Mouse (Mus musculus): Measurements from ENCODE around the gene Spdye4b. TPM values are rescaled to one million over a fixed set of nuclear protein-coding genes. Genes with fewer than 3 reads are reported as not detected.
"Not testable (repeated sequence)": the region's sequence is repeated elsewhere in the genome, so short reads cannot be mapped to it uniquely, and the experiment has no call there.

Gene Spdye4b
- polyA plus RNA-seq, 1 experiment from 2014 or later: not detected

GRCm38 (mm10) chr5:143150044-143150443 lies 30.8 kb upstream of the Spdye4b start:
- H3K27me3 ChIP-seq (ENCODE audit: control insufficient read depth, insufficient read depth, low read length): no peaks in the 10 kb centered on the region
- 93% methylated on average over 2 of the region's 2 CpGs for WGBS
- no peaks in the 10 kb centered on the region for H3K4me1 ChIP-seq (ENCODE audit: control insufficient read depth, insufficient read depth, low read length)
- no peak overlapping the region for H3K27ac ChIP-seq (ENCODE audit: low read depth, low read length)
- H3K9me3 ChIP-seq (ENCODE audit: control insufficient read depth, low read length): no peaks in the 10 kb centered on the region
- H3K4me2 ChIP-seq (ENCODE audit: low read depth, low read length): no peak overlapping the region
- no peak overlapping the region for H3K9ac ChIP-seq (replicated peaks; ENCODE audit: low read depth, low read length)
- H3K4me3 ChIP-seq (ENCODE audit: low read depth, low read length): no peak overlapping the region
- H3K36me3 ChIP-seq (ENCODE audit: control insufficient read depth, insufficient read depth, low read length): no peaks in the 10 kb centered on the region
- no peak for ATAC-seq (ENCODE audit: low read depth)

GRCm38 (mm10) chr5:143153756-143154155 lies 27.1 kb upstream of the Spdye4b start:
- WGBS: 92% methylated on average over 10 of the region's 10 CpGs
- no peak for ATAC-seq (ENCODE audit: low read depth)
- no peaks in the 10 kb centered on the region for H3K36me3 ChIP-seq (ENCODE audit: control insufficient read depth, insufficient read depth, low read length)

GRCm38 (mm10) chr5:143155534-143155933 lies 25.3 kb upstream of the Spdye4b start:
- Histone ChIP-seq H3K4me3 (ENCODE audit: low read depth, low read length) (no peak overlapping the region), H3K4me2 (ENCODE audit: low read depth, low read length) (no peak overlapping the region), H3K4me1 (ENCODE audit: control insufficient read depth, insufficient read depth, low read length) (no peaks in the 10 kb centered on the region), H3K27me3 (ENCODE audit: control insufficient read depth, insufficient read depth, low read length) (peaks cover 5% of the 10 kb centered on the region), H3K27ac (ENCODE audit: low read depth, low read length) (no peak overlapping the region), H3K9me3 (ENCODE audit: control insufficient read depth, low read length) (no peaks in the 10 kb centered on the region), H3K36me3 (ENCODE audit: control insufficient read depth, insufficient read depth, low read length) (no peaks in the 10 kb centered on the region), H3K9ac (replicated peaks; ENCODE audit: low read depth, low read length) (no peak overlapping the region)
- ATAC-seq (ENCODE audit: low read depth): no peak
- 86% methylated on average over 3 of the region's 3 CpGs for WGBS

More at GRCm38 (mm10) chr5:143153756-143154155, 27.1 kb upstream of the Spdye4b start:
- no peaks in the 10 kb centered on the region for H3K4me1 ChIP-seq (ENCODE audit: control insufficient read depth, insufficient read depth, low read length)
- no peak overlapping the region for H3K27ac ChIP-seq (ENCODE audit: low read depth, low read length)
- H3K4me3 ChIP-seq (ENCODE audit: low read depth, low read length): no peak overlapping the region
- no peaks in the 10 kb centered on the region for H3K9me3 ChIP-seq (ENCODE audit: control insufficient read depth, low read length)
- H3K4me2 ChIP-seq (ENCODE audit: low read depth, low read length): no peak overlapping the region
- H3K9ac ChIP-seq (replicated peaks; ENCODE audit: low read depth, low read length): no peak overlapping the region
- peaks cover 5% of the 10 kb centered on the region for H3K27me3 ChIP-seq (ENCODE audit: control insufficient read depth, insufficient read depth, low read length)

GRCm38 (mm10) chr5:143165508-143166070 lies 15.2 kb upstream of the Spdye4b start:
- H3K27me3 ChIP-seq (ENCODE audit: control insufficient read depth, insufficient read depth, low read length): no peaks in the 10 kb centered on the region
- H3K4me1 ChIP-seq (ENCODE audit: control insufficient read depth, insufficient read depth, low read length): no peaks in the 10 kb centered on the region
- no peak overlapping the region for H3K9ac ChIP-seq (replicated peaks; ENCODE audit: low read depth, low read length)
- no peaks in the 10 kb centered on the region for H3K36me3 ChIP-seq (ENCODE audit: control insufficient read depth, insufficient read depth, low read length)
- ATAC-seq (ENCODE audit: low read depth): no peak
- 15% methylated on average over 18 of the region's 18 CpGs for WGBS
- no peak overlapping the region for H3K4me3 ChIP-seq (ENCODE audit: low read depth, low read length)
- no peak overlapping the region for H3K4me2 ChIP-seq (ENCODE audit: low read depth, low read length)
- H3K9me3 ChIP-seq (ENCODE audit: control insufficient read depth, low read length): no peaks in the 10 kb centered on the region
- no peak overlapping the region for H3K27ac ChIP-seq (ENCODE audit: low read depth, low read length)

- Histone ChIP-seq H3K27ac (ENCODE audit: low read depth, low read length) (no peak overlapping the region), H3K9ac (replicated peaks; ENCODE audit: low read depth, low read length) (no peak overlapping the region), H3K9me3 (ENCODE audit: control insufficient read depth, low read length) (no peaks in the 10 kb centered on the region), H3K36me3 (ENCODE audit: control insufficient read depth, insufficient read depth, low read length) (peaks cover 61% of the 10 kb centered on the region), H3K4me3 (ENCODE audit: low read depth, low read length) (no peak overlapping the region), H3K27me3 (ENCODE audit: control insufficient read depth, insufficient read depth, low read length) (no peaks in the 10 kb centered on the region), H3K4me2 (ENCODE audit: low read depth, low read length) (no peak overlapping the region), H3K4me1 (ENCODE audit: control insufficient read depth, insufficient read depth, low read length) (peaks cover 11% of the 10 kb centered on the region; the same call in 1 of the 2 replicates)
- 97% methylated on average over 4 of the region's 4 CpGs for WGBS
- no peak for ATAC-seq (ENCODE audit: low read depth)
Observed at GRCm38 (mm10) chr5:143175970-143176369, 4.8 kb upstream of the Spdye4b start.

GRCm38 (mm10) chr5:143177541-143178200 lies 3.1 kb upstream of the Spdye4b start:
- no peak overlapping the region for H3K27ac ChIP-seq (ENCODE audit: low read depth, low read length)
- no peaks in the 10 kb centered on the region for H3K9me3 ChIP-seq (ENCODE audit: control insufficient read depth, low read length)
- peaks cover 11% of the 10 kb centered on the region; the same call in 1 of the 2 replicates for H3K4me1 ChIP-seq (ENCODE audit: control insufficient read depth, insufficient read depth, low read length)
- H3K27me3 ChIP-seq (ENCODE audit: control insufficient read depth, insufficient read depth, low read length): no peaks in the 10 kb centered on the region
- H3K9ac ChIP-seq (replicated peaks; ENCODE audit: low read depth, low read length): no peak overlapping the region
- peaks cover 52% of the 10 kb centered on the region for H3K36me3 ChIP-seq (ENCODE audit: control insufficient read depth, insufficient read depth, low read length)
- no peak for ATAC-seq (ENCODE audit: low read depth)
- no peak overlapping the region for H3K4me3 ChIP-seq (ENCODE audit: low read depth, low read length)
- WGBS: 88% methylated on average over 3 of the region's 3 CpGs
- no peak overlapping the region for H3K4me2 ChIP-seq (ENCODE audit: low read depth, low read length)

- H3K9ac ChIP-seq (replicated peaks; ENCODE audit: low read depth, low read length): no peak overlapping the region
- H3K4me3 ChIP-seq (ENCODE audit: low read depth, low read length): peak overlapping the region; percentile 91; the same call in 1 of the 2 replicates
- no peak for ATAC-seq (ENCODE audit: low read depth)
- H3K36me3 ChIP-seq (ENCODE audit: control insufficient read depth, insufficient read depth, low read length): peaks cover 37% of the 10 kb centered on the region
- peak overlapping the region; percentile 81 for H3K4me2 ChIP-seq (ENCODE audit: low read depth, low read length)
- WGBS: 34% methylated on average over 6 of the region's 6 CpGs
- no peak overlapping the region for H3K27ac ChIP-seq (ENCODE audit: low read depth, low read length)
- H3K4me1 ChIP-seq (ENCODE audit: control insufficient read depth, insufficient read depth, low read length): peaks cover 11% of the 10 kb centered on the region; the same call in 1 of the 2 replicates
- no peaks in the 10 kb centered on the region for H3K27me3 ChIP-seq (ENCODE audit: control insufficient read depth, insufficient read depth, low read length)
- no peaks in the 10 kb centered on the region for H3K9me3 ChIP-seq (ENCODE audit: control insufficient read depth, low read length)
Observed at GRCm38 (mm10) chr5:143179179-143179578, 1.6 kb upstream of the Spdye4b start.

GRCm38 (mm10) chr5:143188014-143188413 lies 7.2 kb downstream of the Spdye4b start:
- no CpG with 5 or more reads among the region's 1 CpGs for WGBS
- not testable (repeated sequence) for ATAC-seq (ENCODE audit: low read depth)

GRCm38 (mm10) chr5:143192806-143193205 lies 12.0 kb downstream of the Spdye4b start:
- Histone ChIP-seq H3K9me3 (ENCODE audit: control insufficient read depth, low read length) (no peaks in the 10 kb centered on the region), H3K4me2 (ENCODE audit: low read depth, low read length) (no peak overlapping the region), H3K36me3 (ENCODE audit: control insufficient read depth, insufficient read depth, low read length) (no peaks in the 10 kb centered on the region), H3K9ac (replicated peaks; ENCODE audit: low read depth, low read length) (no peak overlapping the region), H3K27me3 (ENCODE audit: control insufficient read depth, insufficient read depth, low read length) (no peaks in the 10 kb centered on the region), H3K27ac (ENCODE audit: low read depth, low read length) (no peak overlapping the region), H3K4me1 (ENCODE audit: control insufficient read depth, insufficient read depth, low read length) (no peaks in the 10 kb centered on the region), H3K4me3 (ENCODE audit: low read depth, low read length) (no peak overlapping the region)
- ATAC-seq (ENCODE audit: low read depth): no peak
- 87% methylated on average over 8 of the region's 8 CpGs for WGBS

More at GRCm38 (mm10) chr5:143188014-143188413, 7.2 kb downstream of the Spdye4b start:
- not testable (repeated sequence) for H3K9ac ChIP-seq (replicated peaks; ENCODE audit: low read depth, low read length); H3K27me3 ChIP-seq (ENCODE audit: control insufficient read depth, insufficient read depth, low read length); H3K4me1 ChIP-seq (ENCODE audit: control insufficient read depth, insufficient read depth, low read length); H3K4me3 ChIP-seq (ENCODE audit: low read depth, low read length); H3K27ac ChIP-seq (ENCODE audit: low read depth, low read length); H3K36me3 ChIP-seq (ENCODE audit: control insufficient read depth, insufficient read depth, low read length); H3K4me2 ChIP-seq (ENCODE audit: low read depth, low read length); H3K9me3 ChIP-seq (ENCODE audit: control insufficient read depth, low read length)

All from neural tube, embryonic 14.5 days (tissue).